Mouse (Mus musculus) ES-CJ7 (cell line): Measurements from ENCODE around the gene Rtel1.

ENCODE experiments used
- DNase-seq: peaks from one replicate; pipeline ENCODE4 v3.0.0; 2011; ENCODE audit warnings: low read depth, low spot score

Rtel1 gene

GRCm38 (mm10) chr2:181322136-181322535, 2.6 kb downstream of the Rtel1 start:
- peak; percentile 68 for DNase-seq

GRCm38 (mm10) chr2:181326098-181326497, 6.6 kb downstream of the Rtel1 start:
- no peak for DNase-seq

- peak; percentile 82 for DNase-seq
Measured at GRCm38 (mm10) chr2:181332542-181332941, 13.0 kb downstream of the Rtel1 start.

- DNase-seq = peak; percentile 66
Measured at GRCm38 (mm10) chr2:181334023-181334422, 14.5 kb downstream of the Rtel1 start.

- DNase-seq = no peak
Measured at GRCm38 (mm10) chr2:181340426-181340825, 20.9 kb downstream of the Rtel1 start.

- no peak for DNase-seq
Measured at GRCm38 (mm10) chr2:181342766-181343165, 23.2 kb downstream of the Rtel1 start.

- DNase-seq = no peak
Measured at GRCm38 (mm10) chr2:181356780-181357179, 37.2 kb downstream of the Rtel1 start.

GRCm38 (mm10) chr2:181363946-181364345, 44.4 kb downstream of the Rtel1 start:
- DNase-seq = no peak

GRCm38 (mm10) chr2:181364487-181364859, 44.9 kb downstream of the Rtel1 start:
- peak; percentile 13 for DNase-seq

- DNase-seq = peak; percentile 89
Measured at GRCm38 (mm10) chr2:181364860-181365596, 45.5 kb downstream of the Rtel1 start, which contains the start of the genes Zgpat and Arfrp1. TSS of gene Zgpat (plus strand) at chr2:181364928. TSS of gene Arfrp1 (minus strand) at chr2:181365404.

- DNase-seq = peak; percentile 30
Measured at GRCm38 (mm10) chr2:181365655-181366075, 46.1 kb downstream of the Rtel1 start.

GRCm38 (mm10) chr2:181370001-181370400, 50.5 kb downstream of the Rtel1 start:
- peak; percentile 82 for DNase-seq

- DNase-seq = peak; percentile 41
Measured at GRCm38 (mm10) chr2:181375787-181376186, 56.2 kb downstream of the Rtel1 start.

- no peak for DNase-seq
Measured at GRCm38 (mm10) chr2:181377230-181377629, 57.7 kb downstream of the Rtel1 start.

- no peak for DNase-seq
Measured at GRCm38 (mm10) chr2:181378701-181379100, 59.2 kb downstream of the Rtel1 start.

- DNase-seq = no peak
Measured at GRCm38 (mm10) chr2:181379778-181380177, 60.2 kb downstream of the Rtel1 start, which contains the start of gene Lime1. TSS of gene Lime1 (plus strand) at chr2:181380078.

- no peak for DNase-seq
Measured at GRCm38 (mm10) chr2:181380251-181380650, 60.7 kb downstream of the Rtel1 start.

GRCm38 (mm10) chr2:181381107-181381506, 61.6 kb downstream of the Rtel1 start:
- no peak for DNase-seq

- DNase-seq = no peak
Measured at GRCm38 (mm10) chr2:181381631-181382306, 62.2 kb downstream of the Rtel1 start.

GRCm38 (mm10) chr2:181384463-181384862, 64.9 kb downstream of the Rtel1 start:
- no peak for DNase-seq

- no peak for DNase-seq
Measured at GRCm38 (mm10) chr2:181384919-181385391, 65.4 kb downstream of the Rtel1 start.

GRCm38 (mm10) chr2:181385885-181386284, 66.3 kb downstream of the Rtel1 start:
- no peak for DNase-seq
